19 mouse cellular contexts compared by ENCODE assay signal in genomic region chr4:45770638-45771033, GRCm38 (mm10). TPM values are rescaled to one million over a fixed set of nuclear protein-coding genes. Genes with fewer than 3 reads are reported as not detected.
DNase-seq lines count a peak whose midpoint lies in the region; ATAC-seq and TF ChIP-seq lines count a peak whose summit lies in the region.
"Had no signal": no experiment of that assay in that cellular context is flagged by ENCODE, and none has a peak within 500 bp of the region (broad histone marks: within the 10 kb centered on the region; RNA-seq: fewer than 3 reads in every experiment).

No protein-coding gene starts in this region.

- no peak for DNase-seq in ES-E14 (ENCODE audit: low read depth, low spot score)
- no peak for DNase-seq in forebrain, embryonic 14.5 days (ENCODE audit: low spot score)
- DNase-seq in midbrain, embryonic 14.5 days = no peak
- DNase-seq in stomach, postnatal 0 days (ENCODE audit: low spot score) = no peak
- DNase-seq: cerebellum, adult 11 months; heart, adult 2 months; kidney, adult 9 months; lung, adult 2 months; thymus, postnatal 36 days had no signal

- H3K4me3 ChIP-seq in heart, embryonic 13.5 days = no peak overlapping the region
- H3K4me3 ChIP-seq in heart, embryonic 11.5 days (ENCODE audit: low read depth, low read length) = no peak overlapping the region
- peak overlapping the region in 1 of 2 experiments; percentile 17; a peak in 1 of 4 replicates for H3K4me3 ChIP-seq in ES-E14 (ENCODE audit: insufficient read depth in 1 of 2, low read depth in 1 of 2, low read length in 2 of 2, poor library complexity in 1 of 2, severe bottlenecking in 1 of 2)
- H3K4me3 ChIP-seq in forebrain, embryonic 14.5 days (ENCODE audit: low read depth, low read length) = no peak overlapping the region
- no peak overlapping the region for H3K4me3 ChIP-seq in midbrain, embryonic 14.5 days (replicated peaks; ENCODE audit: low read depth, low read length)
- H3K4me3 ChIP-seq in liver, embryonic 12.5 days = no peak overlapping the region
- no peak overlapping the region for H3K4me3 ChIP-seq in stomach, postnatal 0 days (ENCODE audit: low read depth, low read length)
- no peak overlapping the region for H3K4me3 ChIP-seq in kidney, embryonic 16.5 days (ENCODE audit: low read length)
- H3K4me3 ChIP-seq: heart, adult 2 months; limb, embryonic 15.5 days; myocyte had no signal

- H3K9ac ChIP-seq in heart, embryonic 13.5 days = peak overlapping the region; percentile 45; the same call in 1 of the 2 replicates
- no peak overlapping the region; the same call in 1 of the 2 replicates for H3K9ac ChIP-seq in heart, embryonic 11.5 days (ENCODE audit: low read depth, low read length)
- H3K9ac ChIP-seq in ES-E14 (ENCODE audit: insufficient read depth, low read depth, low read length, poor library complexity, severe bottlenecking) = no peak overlapping the region; the same call in 1 of the 2 replicates
- peak overlapping the region; percentile 47; the same call in 1 of the 2 replicates for H3K9ac ChIP-seq in forebrain, embryonic 14.5 days (ENCODE audit: low read length)
- peak overlapping the region; percentile 29; the same call in 1 of the 2 replicates for H3K9ac ChIP-seq in midbrain, embryonic 14.5 days (replicated peaks; ENCODE audit: low read length)
- H3K9ac ChIP-seq in liver, embryonic 12.5 days = no peak overlapping the region
- H3K9ac ChIP-seq in stomach, postnatal 0 days (ENCODE audit: low read length) = no peak overlapping the region
- no peak overlapping the region for H3K9ac ChIP-seq in kidney, embryonic 16.5 days (replicated peaks; ENCODE audit: low read length)
- H3K9ac ChIP-seq: limb, embryonic 15.5 days had no signal

- H3K27ac ChIP-seq in heart, embryonic 13.5 days (replicated peaks) = no peak overlapping the region
- H3K27ac ChIP-seq in heart, embryonic 11.5 days (ENCODE audit: low read depth, low read length) = no peak overlapping the region
- H3K27ac ChIP-seq in ES-E14 (ENCODE audit: insufficient read depth, low read depth, low read length, poor library complexity, severe bottlenecking) = peak overlapping the region; percentile 94
- peak overlapping the region; percentile 70 for H3K27ac ChIP-seq in forebrain, embryonic 14.5 days (ENCODE audit: low read depth, low read length)
- H3K27ac ChIP-seq in midbrain, embryonic 14.5 days (replicated peaks; ENCODE audit: low read depth, low read length) = peak overlapping the region; percentile 61
- no peak overlapping the region for H3K27ac ChIP-seq in liver, embryonic 12.5 days
- no peak overlapping the region for H3K27ac ChIP-seq in stomach, postnatal 0 days (replicated peaks)
- no peak overlapping the region for H3K27ac ChIP-seq in kidney, embryonic 16.5 days (ENCODE audit: low read length)
- H3K27ac ChIP-seq: heart, adult 2 months; limb, embryonic 15.5 days; macrophage had no signal

- in situ Hi-C loops in ES-E14 (cut with MboI; ENCODE audit: low sequenced_read_pairs in 2 of 2, unreplicated experiment in 2 of 2) = no loop called here

- H3K9me3 ChIP-seq in heart, embryonic 13.5 days = no peaks in the 10 kb centered on the region
- no peaks in the 10 kb centered on the region for H3K9me3 ChIP-seq in heart, embryonic 11.5 days (replicated peaks; ENCODE audit: control insufficient read depth, low read length)
- no peaks in the 10 kb centered on the region for H3K9me3 ChIP-seq in ES-E14 (ENCODE audit: control insufficient read depth, insufficient read depth, low read depth, low read length)
- H3K9me3 ChIP-seq in forebrain, embryonic 14.5 days (replicated peaks; ENCODE audit: control insufficient read depth, low read length) = no peaks in the 10 kb centered on the region
- H3K9me3 ChIP-seq in midbrain, embryonic 14.5 days (ENCODE audit: control insufficient read depth, low read length) = no peaks in the 10 kb centered on the region
- no peaks in the 10 kb centered on the region for H3K9me3 ChIP-seq in liver, embryonic 12.5 days (replicated peaks)
- no peaks in the 10 kb centered on the region for H3K9me3 ChIP-seq in stomach, postnatal 0 days (ENCODE audit: control insufficient read depth, low read length)
- no peaks in the 10 kb centered on the region for H3K9me3 ChIP-seq in kidney, embryonic 16.5 days (ENCODE audit: low read length)
- H3K9me3 ChIP-seq: limb, embryonic 15.5 days had no signal

- no peak for TF ChIP-seq CTCF in stomach, postnatal 0 days (IDR thresholded peaks at IDR 0.05; ENCODE audit: low read depth)

- no peak overlapping the region for H3K4me2 ChIP-seq in heart, embryonic 13.5 days
- no peak overlapping the region for H3K4me2 ChIP-seq in heart, embryonic 11.5 days
- no peak overlapping the region for H3K4me2 ChIP-seq in forebrain, embryonic 14.5 days (ENCODE audit: low read length)
- no peak overlapping the region for H3K4me2 ChIP-seq in midbrain, embryonic 14.5 days (ENCODE audit: low read length)
- no peak overlapping the region for H3K4me2 ChIP-seq in liver, embryonic 12.5 days
- no peak overlapping the region for H3K4me2 ChIP-seq in stomach, postnatal 0 days (replicated peaks; ENCODE audit: low read depth)
- no peak overlapping the region for H3K4me2 ChIP-seq in kidney, embryonic 16.5 days (replicated peaks; ENCODE audit: low read depth, low read length)
- H3K4me2 ChIP-seq: limb, embryonic 15.5 days had no signal

- no peak for TF ChIP-seq EP300 in stomach, postnatal 0 days (optimal IDR thresholded peaks at IDR 0.05)

- H3K4me1 ChIP-seq in heart, embryonic 13.5 days = peaks cover 64% of the 10 kb centered on the region
- peaks cover 40% of the 10 kb centered on the region for H3K4me1 ChIP-seq in heart, embryonic 11.5 days (ENCODE audit: control insufficient read depth, insufficient read depth, low read length)
- H3K4me1 ChIP-seq in ES-E14 (ENCODE audit: control insufficient read depth in 2 of 2, insufficient read depth in 2 of 2, low read length in 2 of 2, poor library complexity in 1 of 2) = peaks cover 15 to 48% of the 10 kb centered on the region in 2 experiments
- peaks cover 50% of the 10 kb centered on the region for H3K4me1 ChIP-seq in forebrain, embryonic 14.5 days (ENCODE audit: control insufficient read depth, insufficient read depth, low read length)
- peaks cover 53% of the 10 kb centered on the region for H3K4me1 ChIP-seq in midbrain, embryonic 14.5 days (ENCODE audit: control insufficient read depth, insufficient read depth, low read length)
- H3K4me1 ChIP-seq in liver, embryonic 12.5 days = peaks cover 31% of the 10 kb centered on the region
- peaks cover 8% of the 10 kb centered on the region; the same call in 1 of the 2 replicates for H3K4me1 ChIP-seq in stomach, postnatal 0 days (replicated peaks; ENCODE audit: control insufficient read depth, insufficient read depth)
- H3K4me1 ChIP-seq in kidney, embryonic 16.5 days (ENCODE audit: insufficient read depth, low read length) = peaks cover 18% of the 10 kb centered on the region

- WGBS in heart, embryonic 13.5 days = 32% methylated on average over 4 of the region's 4 CpGs
- 16% methylated on average over 4 of the region's 4 CpGs for WGBS in heart, embryonic 11.5 days (ENCODE audit: insufficient replicate concordance)
- 10% methylated on average over 4 of the region's 4 CpGs for WGBS in forebrain, embryonic 14.5 days
- WGBS in midbrain, embryonic 14.5 days = 5% methylated on average over 4 of the region's 4 CpGs
- 30% methylated on average over 4 of the region's 4 CpGs for WGBS in liver, embryonic 12.5 days (ENCODE audit: insufficient replicate concordance)
- 53% methylated on average over 4 of the region's 4 CpGs for WGBS in stomach, postnatal 0 days
- 50% methylated on average over 4 of the region's 4 CpGs for WGBS in kidney, embryonic 16.5 days

- ATAC-seq in heart, embryonic 13.5 days (ENCODE audit: extremely low read depth, insufficient number of reproducible peaks, low FRiP score, low TSS enrichment) = no peak
- no peak for ATAC-seq in heart, embryonic 11.5 days (replicated peaks; ENCODE audit: insufficient number of reproducible peaks, low FRiP score, low TSS enrichment)
- 0 out of 2 replicates have a peak, but pooled peaks have one; percentile 9 for ATAC-seq in forebrain, embryonic 14.5 days
- ATAC-seq in midbrain, embryonic 14.5 days (ENCODE audit: low FRiP score, low TSS enrichment) = 0 out of 2 replicates have a peak, but pooled peaks have one; percentile 28
- ATAC-seq in liver, embryonic 12.5 days = no peak
- no peak for ATAC-seq in stomach, postnatal 0 days (ENCODE audit: low FRiP score, low TSS enrichment)
- ATAC-seq in kidney, embryonic 16.5 days (ENCODE audit: low FRiP score, low TSS enrichment) = no peak

- H3K27me3 ChIP-seq in heart, embryonic 13.5 days (replicated peaks) = peaks cover 33% of the 10 kb centered on the region
- peaks cover 12% of the 10 kb centered on the region for H3K27me3 ChIP-seq in heart, embryonic 11.5 days (ENCODE audit: control insufficient read depth, insufficient read depth, low read length)
- H3K27me3 ChIP-seq in forebrain, embryonic 14.5 days (replicated peaks; ENCODE audit: control insufficient read depth, insufficient read depth, low read length) = no peaks in the 10 kb centered on the region
- peaks cover 15% of the 10 kb centered on the region; the same call in 1 of the 2 replicates for H3K27me3 ChIP-seq in midbrain, embryonic 14.5 days (ENCODE audit: control insufficient read depth, insufficient read depth, low read length)
- peaks cover 59% of the 10 kb centered on the region for H3K27me3 ChIP-seq in liver, embryonic 12.5 days (replicated peaks)
- H3K27me3 ChIP-seq in stomach, postnatal 0 days (ENCODE audit: control insufficient read depth, insufficient read depth, low read length) = no peaks in the 10 kb centered on the region
- peaks cover 3% of the 10 kb centered on the region for H3K27me3 ChIP-seq in kidney, embryonic 16.5 days (ENCODE audit: insufficient read depth, low read length)

- H3K36me3 ChIP-seq in heart, embryonic 13.5 days = no peaks in the 10 kb centered on the region
- H3K36me3 ChIP-seq in heart, embryonic 11.5 days (ENCODE audit: control insufficient read depth, insufficient read depth, low read length) = no peaks in the 10 kb centered on the region
- H3K36me3 ChIP-seq in ES-E14 (ENCODE audit: control insufficient read depth, insufficient read depth, low read length, poor library complexity, severe bottlenecking) = no peaks in the 10 kb centered on the region
- no peaks in the 10 kb centered on the region for H3K36me3 ChIP-seq in forebrain, embryonic 14.5 days (ENCODE audit: control insufficient read depth, insufficient read depth, low read length)
- H3K36me3 ChIP-seq in midbrain, embryonic 14.5 days (ENCODE audit: control insufficient read depth, insufficient read depth, low read length) = no peaks in the 10 kb centered on the region
- H3K36me3 ChIP-seq in liver, embryonic 12.5 days = no peaks in the 10 kb centered on the region
- H3K36me3 ChIP-seq in stomach, postnatal 0 days (ENCODE audit: control insufficient read depth, insufficient read depth, low read length) = no peaks in the 10 kb centered on the region
- H3K36me3 ChIP-seq in kidney, embryonic 16.5 days (ENCODE audit: insufficient read depth, low read length) = no peaks in the 10 kb centered on the region
- H3K36me3 ChIP-seq: limb, embryonic 15.5 days had no signal

RNA-seq across cellular contexts. Expression of gene Aldh1b1, which starts 28.2 kb away (rescaled TPM):
- 121 and 130 TPM in 2 replicates for polyA plus RNA-seq in heart, embryonic 13.5 days (2015; fragmentation: Nextera tagmentation; extraction: Ambion mirVana)
- polyA plus RNA-seq in heart, embryonic 11.5 days (2014; fragmentation: Nextera tagmentation; extraction: Ambion mirVana) = 33.1 and 49.0 TPM in 2 replicates
- total RNA-seq in ES-E14 (2012; rRNA removed) = 3.6 and 4.0 TPM in 2 replicates
- polyA plus RNA-seq in forebrain, embryonic 14.5 days (2014; fragmentation: Nextera tagmentation; extraction: Ambion mirVana) = 14.0 and 16.4 TPM in 2 replicates
- 14.7 and 15.2 TPM in 2 replicates for polyA plus RNA-seq in midbrain, embryonic 14.5 days (2014; fragmentation: Nextera tagmentation; extraction: Ambion mirVana)
- polyA plus RNA-seq in liver, embryonic 12.5 days (2016; fragmentation: Nextera tagmentation; extraction: Ambion mirVana) = 29.0 and 30.8 TPM in 2 replicates
- polyA plus RNA-seq in stomach, postnatal 0 days (2015; fragmentation: Nextera tagmentation; extraction: Ambion mirVana) = 6.8 and 7.5 TPM in 2 replicates
- 10.7 and 11.8 TPM in 2 replicates for polyA plus RNA-seq in kidney, embryonic 16.5 days (2015; fragmentation: Nextera tagmentation; extraction: Ambion mirVana)

RNA-seq across cellular contexts. Expression of gene Igfbpl1, which starts 56.1 kb away (rescaled TPM):
- 3.2 and 4.6 TPM in 2 replicates for polyA plus RNA-seq in heart, embryonic 13.5 days (2015; fragmentation: Nextera tagmentation; extraction: Ambion mirVana)
- polyA plus RNA-seq in heart, embryonic 11.5 days (2014; fragmentation: Nextera tagmentation; extraction: Ambion mirVana) = 16.8 and 18.4 TPM in 2 replicates
- 4.1 and 6.8 TPM in 2 replicates for total RNA-seq in ES-E14 (2012; rRNA removed)
- 202 and 210 TPM in 2 replicates for polyA plus RNA-seq in forebrain, embryonic 14.5 days (2014; fragmentation: Nextera tagmentation; extraction: Ambion mirVana)
- polyA plus RNA-seq in midbrain, embryonic 14.5 days (2014; fragmentation: Nextera tagmentation; extraction: Ambion mirVana) = 112 and 143 TPM in 2 replicates
- not detected in 2 replicates for polyA plus RNA-seq in liver, embryonic 12.5 days (2016; fragmentation: Nextera tagmentation; extraction: Ambion mirVana)
- polyA plus RNA-seq in stomach, postnatal 0 days (2015; fragmentation: Nextera tagmentation; extraction: Ambion mirVana) = 0.08 and 0.17 TPM in 2 replicates
- 0.12 TPM in 1 of 2 replicates, not detected in the other for polyA plus RNA-seq in kidney, embryonic 16.5 days (2015; fragmentation: Nextera tagmentation; extraction: Ambion mirVana)
- total RNA-seq: common myeloid progenitor, adult 5-6 weeks; gastrocnemius, adult 8-10 months; MEL had no signal
- polyA plus RNA-seq: macrophage, myocyte had no signal

Comparison
In these comparisons a context has a peak if more than half of its experiments do, and no peak if none do; other contexts are left out.
1. H3K9ac ChIP-seq: peak in heart, embryonic 13.5 days (single experiment), forebrain, embryonic 14.5 days (single experiment) and midbrain, embryonic 14.5 days (single experiment); none in heart, embryonic 11.5 days (single experiment), ES-E14 (single experiment), liver, embryonic 12.5 days (single experiment), stomach, postnatal 0 days (single experiment) and kidney, embryonic 16.5 days (single experiment).
2. ATAC-seq: peak in forebrain, embryonic 14.5 days (single experiment) and midbrain, embryonic 14.5 days (single experiment); none in heart, embryonic 13.5 days (single experiment), heart, embryonic 11.5 days (single experiment), liver, embryonic 12.5 days (single experiment), stomach, postnatal 0 days (single experiment) and kidney, embryonic 16.5 days (single experiment).
3. H3K27ac ChIP-seq: peak in ES-E14 (single experiment), forebrain, embryonic 14.5 days (single experiment) and midbrain, embryonic 14.5 days (single experiment); none in heart, embryonic 13.5 days (single experiment), heart, embryonic 11.5 days (single experiment), liver, embryonic 12.5 days (single experiment), stomach, postnatal 0 days (single experiment) and kidney, embryonic 16.5 days (single experiment).